Comparison of ENCODE assay signal across 8 mouse cellular contexts in the genomic region with DNA sequence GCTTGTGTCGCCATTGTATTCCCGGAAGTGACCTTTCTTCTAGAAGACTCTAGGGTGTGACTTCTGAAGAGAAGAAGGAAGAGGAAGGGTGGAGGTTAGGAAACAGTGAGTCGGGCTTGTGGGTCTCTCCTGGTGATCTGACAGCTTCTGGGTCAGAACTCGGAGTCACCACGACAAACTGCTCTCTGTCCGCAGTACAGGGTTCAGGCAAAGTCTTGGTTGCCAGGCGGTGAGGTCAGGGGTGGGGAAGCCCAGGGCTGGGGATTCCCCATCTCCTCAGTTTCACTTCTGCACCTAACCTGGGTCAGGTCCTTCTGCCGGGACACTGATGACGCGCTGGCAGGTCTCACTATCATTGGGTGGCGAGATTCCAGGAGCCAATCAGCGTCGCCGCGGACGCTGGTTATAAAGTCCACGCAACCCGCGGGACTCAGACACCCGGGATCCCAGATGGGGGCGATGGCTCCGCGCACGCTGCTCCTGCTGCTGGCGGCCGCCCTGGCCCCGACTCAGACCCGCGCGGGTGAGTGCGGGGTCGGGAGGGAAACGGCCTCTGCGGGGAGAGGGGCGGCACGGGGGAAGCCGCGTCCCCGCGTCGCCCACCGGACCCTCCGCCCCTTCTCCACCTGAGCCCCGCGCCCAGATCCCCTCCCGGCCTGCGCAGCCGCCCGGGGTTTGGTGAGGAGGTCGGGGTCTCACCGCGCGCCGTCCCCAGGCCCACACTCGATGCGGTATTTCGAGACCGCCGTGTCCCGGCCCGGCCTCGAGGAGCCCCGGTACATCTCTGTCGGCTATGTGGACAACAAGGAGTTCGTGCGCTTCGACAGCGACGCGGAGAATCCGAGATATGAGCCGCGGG. TPM values are rescaled to one million over a fixed set of nuclear protein-coding genes. Genes with fewer than 3 reads are reported as not detected.
A peak's percentile ranks its signal among the peaks of the same experiment; 100 is the strongest.
DNase-seq lines count a peak whose midpoint lies in the region; ATAC-seq and TF ChIP-seq lines count a peak whose summit lies in the region.

A gene (plus strand): TSS at position 67 of the 859 bp plus-strand sequence.

- H3K27ac ChIP-seq in cortical plate, adult 2 months (ENCODE audit: insufficient read depth, low read length) = no peak within 1 kb of the TSS

- peak; percentile 83 for ATAC-seq in activated CD4-positive, CD25-positive, alpha-beta regulatory T cell, adult 4 months
- peak; percentile 78 for ATAC-seq in megakaryocyte progenitor cell, adult 5-6 weeks (replicated peaks; ENCODE audit: poor library complexity)

- TF ChIP-seq CTCF in cortical plate, adult 2 months (IDR thresholded peaks at IDR 0.05; ENCODE audit: extremely low read depth, insufficient read depth, low read length) = no peak

- peak within 1 kb of the TSS; percentile 11 for H3K4me3 ChIP-seq in cortical plate, adult 2 months (ENCODE audit: insufficient read depth, low read length)

- no peaks in the 10 kb centered on the region for H3K4me1 ChIP-seq in cortical plate, adult 2 months (ENCODE audit: control insufficient read depth, insufficient read depth, low read length)

- DNase-seq in gastrocnemius, postnatal 10 days = peak; percentile 99
- DNase-seq in induced T-regulatory cell, adult 2 months (ENCODE audit: low read depth) = peak; percentile 99
- DNase-seq in left cerebral cortex, adult 9 months (ENCODE audit: low spot score in 2 of 2) = peak; percentile 76 to 97
- peak; percentile 99 for DNase-seq in right cerebral cortex, postnatal 14 days
- DNase-seq in urinary bladder, postnatal 36 days (ENCODE audit: low spot score in 2 of 2) = peak; percentile 99

- peak; percentile 84 for TF ChIP-seq POLR2A in cortical plate, adult 2 months (IDR thresholded peaks at IDR 0.05; ENCODE audit: extremely low read depth, insufficient read depth, low read length)

RNA-seq across cellular contexts. Expression of the gene that starts here (rescaled TPM):
- polyA plus RNA-seq in activated CD4-positive, CD25-positive, alpha-beta regulatory T cell, adult 4 months (2017; shearing (Covaris generic)) = 1,000 to 10,000 TPM; 3,460 to 4,099 TPM
- polyA plus RNA-seq in cortical plate, adult 2 months (2012; rRNA removed) = 64.1 and 72.6 TPM in 2 replicates
- total RNA-seq in gastrocnemius, postnatal 10 days (2021) = 10 to 100 TPM; 39.3 to 47.2 TPM
- total RNA-seq in megakaryocyte progenitor cell, adult 5-6 weeks (2015) = 248 and 262 TPM in 2 replicates
- total RNA-seq in megakaryocyte progenitor cell, adult 5-6 weeks (2017) = 464 and 467 TPM in 2 replicates

Comparison
In these comparisons a context has a peak if more than half of its experiments do, and no peak if none do; other contexts are left out.
1. RNA of the gene that starts here (total RNA-seq): 248 to 467 TPM in megakaryocyte progenitor cell, adult 5-6 weeks; 39.3 to 47.2 TPM in gastrocnemius, postnatal 10 days; every median in the first group is over 4 times any median in the second.
2. RNA of the gene that starts here (polyA plus RNA-seq): 3,460 to 4,099 TPM in activated CD4-positive, CD25-positive, alpha-beta regulatory T cell, adult 4 months; 64.1 to 72.6 TPM in cortical plate, adult 2 months; every median in the first group is over 10 times any median in the second.
3. Peak in every context shown above with its lines, with median percentiles within 50 percentile points of each other: DNase-seq.